Mouse (Mus musculus) layer of hippocampus, adult 9-11 months (tissue): ENCODE measurements around the gene Slc9a3r1.
A peak's percentile ranks its signal among the peaks of the same experiment; 100 is the strongest.

ENCODE experiments used
- DNase-seq: peaks from one replicate; pipeline ENCODE4 v3.0.0; 2022

Gene Slc9a3r1

DNA sequence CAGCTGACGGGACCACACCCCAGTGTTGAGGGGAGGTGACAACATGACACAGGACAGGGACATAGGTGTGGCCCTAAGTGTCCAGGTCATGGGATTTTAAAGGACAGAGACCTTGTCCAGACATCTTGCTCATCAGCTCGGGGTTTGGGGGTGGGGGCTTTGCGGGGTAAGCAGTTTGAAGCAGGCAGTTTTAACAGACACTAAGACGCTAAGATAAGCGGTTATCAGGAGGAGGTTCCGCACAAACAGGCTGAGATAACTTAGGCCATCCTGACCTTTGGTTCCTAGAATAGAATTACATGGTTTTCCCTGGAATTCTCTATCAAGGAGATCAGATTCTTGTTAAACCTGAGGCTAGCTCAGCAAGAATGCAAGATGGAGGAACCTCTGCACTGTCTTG, 31.6 kb downstream of the Slc9a3r1 start:
- DNase-seq: no peak

DNA sequence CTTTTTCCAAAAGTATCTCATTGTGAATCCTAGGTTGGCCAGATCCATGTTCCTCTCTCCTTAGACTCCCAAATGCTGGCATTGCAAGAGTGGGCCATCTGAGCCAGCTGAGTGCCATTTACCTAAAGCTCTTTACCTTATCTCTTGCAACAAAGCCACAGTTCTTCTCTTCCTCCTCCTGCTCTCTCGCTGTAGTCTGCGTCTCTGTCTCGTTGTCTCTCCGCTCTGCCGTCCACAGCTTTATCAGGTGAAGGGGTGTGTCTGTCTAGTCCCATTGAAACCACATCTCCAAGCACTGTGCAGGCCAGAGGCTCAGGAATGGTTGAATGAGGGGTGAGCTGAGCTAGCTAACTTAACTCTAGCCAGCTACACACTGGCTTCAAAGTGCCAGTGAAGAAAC, 32.8 kb downstream of the Slc9a3r1 start:
- DNase-seq: no peak

DNA sequence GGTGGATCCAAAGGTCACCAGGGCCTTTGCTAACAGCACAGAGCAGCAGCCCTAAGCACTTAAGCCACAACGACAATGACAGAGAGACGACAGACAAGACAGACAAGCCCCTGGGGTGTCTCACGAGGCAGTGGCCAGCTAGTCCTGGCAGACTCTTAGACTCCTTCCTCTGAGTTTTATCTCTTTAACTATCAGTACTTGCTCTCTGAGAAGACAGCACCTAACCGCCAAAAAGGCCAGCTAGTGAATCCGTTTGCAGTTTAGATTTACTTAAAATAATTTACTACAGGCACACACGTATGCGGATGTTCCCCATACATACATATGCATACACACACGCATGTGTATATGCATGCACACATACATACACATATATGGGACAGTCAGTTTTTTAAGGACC, 34.4 kb downstream of the Slc9a3r1 start:
- no peak for DNase-seq

DNA sequence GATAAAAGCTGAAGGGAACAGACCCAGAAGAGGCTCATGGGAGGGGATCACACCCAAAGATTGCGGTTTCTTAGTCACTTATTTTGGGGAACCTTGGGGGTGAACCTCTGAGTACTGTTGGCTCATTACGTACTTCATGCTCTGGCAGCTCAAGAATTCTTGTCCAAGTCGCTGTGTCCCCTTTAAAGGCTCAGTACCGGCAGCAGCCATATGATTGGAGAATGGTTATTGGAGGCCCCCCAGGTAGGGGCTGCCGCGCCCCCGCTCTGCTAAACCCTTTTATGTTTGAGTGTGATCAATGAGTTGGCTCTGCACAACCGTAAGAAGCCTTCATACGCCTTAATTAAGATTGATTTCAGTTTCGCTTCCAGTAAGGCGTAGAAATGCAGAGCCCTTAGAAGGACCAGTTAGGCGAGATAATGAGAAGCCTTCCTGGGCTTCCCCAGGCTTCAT, 35.8 kb downstream of the Slc9a3r1 start:
- no peak for DNase-seq

DNA sequence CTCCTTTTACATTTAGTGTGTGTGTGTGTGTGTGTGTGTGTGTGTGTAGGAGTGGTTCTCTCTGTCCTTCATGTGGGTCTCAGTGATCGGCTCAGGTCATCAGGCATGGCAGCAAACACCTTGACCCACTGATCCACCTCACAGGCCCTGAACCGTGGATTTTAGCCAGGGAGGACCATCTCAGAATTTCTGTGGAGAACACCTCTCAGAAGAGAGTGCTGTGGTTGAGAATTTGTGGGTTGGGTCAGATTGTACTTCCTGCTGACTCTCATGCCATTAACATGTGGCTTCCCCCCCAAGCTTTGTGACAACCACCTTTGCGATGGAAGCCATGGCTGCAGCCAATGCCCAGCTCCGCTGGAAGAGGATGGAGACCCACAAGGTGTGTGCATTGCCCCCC, 37.4 kb downstream of the Slc9a3r1 start:
- DNase-seq: no peak

DNA sequence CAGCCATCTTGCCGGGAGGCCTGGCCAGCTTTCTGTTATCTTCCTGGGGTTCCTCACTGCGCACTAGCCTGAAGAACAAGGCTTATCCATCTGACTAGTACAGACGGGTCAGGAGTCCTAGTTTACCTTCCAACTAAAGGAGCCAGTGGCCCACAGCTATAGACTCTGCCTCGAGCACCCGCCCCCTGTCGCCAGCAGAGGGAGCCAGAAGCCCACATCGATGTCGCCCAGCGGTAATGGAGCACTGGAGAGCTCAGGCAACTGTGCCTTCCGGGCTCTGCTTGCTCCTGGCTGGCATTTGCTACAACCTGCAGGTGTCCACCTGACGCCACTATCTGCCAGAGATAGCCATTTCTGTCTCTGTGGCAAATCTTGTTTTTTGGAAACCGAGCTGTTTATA, 39.2 kb downstream of the Slc9a3r1 start:
- peak; percentile 78 for DNase-seq

DNA sequence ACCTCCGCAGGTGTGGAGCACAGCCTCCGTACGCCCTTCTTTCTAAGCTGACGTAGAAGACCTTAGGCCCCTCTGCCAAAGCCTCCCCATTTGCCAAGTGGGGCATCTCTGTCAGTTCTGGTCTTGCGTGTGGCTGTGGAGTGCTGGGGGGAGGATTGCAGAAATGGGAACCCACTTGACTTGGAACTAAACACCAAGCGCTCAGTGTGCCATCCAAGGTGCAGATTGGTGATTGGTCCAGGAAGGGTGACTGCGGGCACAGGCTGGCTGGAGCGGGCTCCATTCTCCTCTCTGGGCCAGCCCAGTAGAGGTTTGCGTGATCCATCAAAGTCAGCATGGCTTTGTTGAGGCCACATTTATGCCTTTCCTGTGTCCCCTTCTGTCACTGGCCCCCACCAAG, 39.6 kb downstream of the Slc9a3r1 start:
- DNase-seq: no peak

DNA sequence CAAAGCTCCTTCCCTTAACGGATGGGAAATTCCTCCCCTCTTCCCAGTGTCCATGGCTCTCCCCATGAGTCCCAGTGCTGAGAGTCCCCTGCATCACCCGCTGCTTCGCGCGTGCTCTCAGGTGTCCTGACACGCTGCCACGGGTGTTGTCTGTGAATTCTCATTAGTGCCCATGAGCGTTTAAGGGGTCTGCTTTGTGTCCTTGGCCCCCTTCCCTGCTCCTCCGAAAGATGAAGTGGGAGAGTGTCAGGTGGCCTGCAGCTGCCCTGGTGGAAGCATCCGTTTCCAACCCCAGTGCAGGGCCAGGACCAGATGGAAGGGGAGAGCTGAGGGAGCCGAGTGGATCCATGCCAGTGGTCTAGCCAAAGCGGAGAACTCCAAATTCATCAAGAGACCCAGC, 45.0 kb downstream of the Slc9a3r1 start:
- no peak for DNase-seq

DNA sequence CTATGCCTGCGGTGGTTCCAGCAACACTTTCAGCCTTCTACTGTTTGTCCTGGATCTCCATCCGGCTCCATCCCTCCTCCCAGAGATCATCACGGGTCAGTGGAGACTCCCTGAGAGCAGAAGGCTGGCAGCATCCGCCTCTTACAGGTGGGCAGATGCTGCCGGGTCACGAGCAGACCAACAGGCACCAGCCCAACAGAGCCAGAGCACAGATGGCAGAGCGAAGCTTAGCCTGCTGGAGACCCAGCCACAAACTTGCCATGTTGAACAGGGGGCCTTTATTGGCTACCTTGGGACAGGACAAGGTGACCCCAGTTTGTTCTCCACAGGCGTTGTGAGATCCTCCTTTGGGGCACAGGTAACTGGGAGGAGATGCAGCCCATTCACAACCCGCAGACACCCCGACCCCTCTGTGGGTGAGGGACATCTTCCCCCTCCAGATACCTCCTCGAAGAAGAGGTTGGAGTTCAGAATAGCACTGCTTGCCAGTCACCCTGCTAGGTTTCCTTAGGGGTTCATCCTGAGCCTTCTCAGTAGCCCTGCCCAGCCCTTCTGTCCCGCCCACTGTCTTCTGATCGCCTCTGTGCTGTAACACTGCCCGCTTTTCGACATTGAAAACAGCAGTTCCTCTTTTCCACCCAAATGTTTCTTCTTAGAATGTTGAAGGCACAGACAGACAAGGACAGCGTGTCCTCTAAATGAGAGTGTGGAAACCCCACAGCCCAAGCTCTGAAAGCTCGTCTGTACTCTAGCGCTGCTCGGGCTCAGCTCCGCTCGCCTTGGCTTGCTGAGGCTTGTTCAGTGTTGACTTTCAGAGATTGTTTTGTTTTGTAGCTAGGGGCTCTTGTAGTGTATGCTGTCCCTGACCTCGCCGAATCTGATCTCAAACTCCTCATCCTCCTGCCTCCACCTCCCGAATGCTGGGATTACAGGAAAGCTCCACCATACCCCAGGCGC, 45.9 kb downstream of the Slc9a3r1 start:
- no peak for DNase-seq

DNA sequence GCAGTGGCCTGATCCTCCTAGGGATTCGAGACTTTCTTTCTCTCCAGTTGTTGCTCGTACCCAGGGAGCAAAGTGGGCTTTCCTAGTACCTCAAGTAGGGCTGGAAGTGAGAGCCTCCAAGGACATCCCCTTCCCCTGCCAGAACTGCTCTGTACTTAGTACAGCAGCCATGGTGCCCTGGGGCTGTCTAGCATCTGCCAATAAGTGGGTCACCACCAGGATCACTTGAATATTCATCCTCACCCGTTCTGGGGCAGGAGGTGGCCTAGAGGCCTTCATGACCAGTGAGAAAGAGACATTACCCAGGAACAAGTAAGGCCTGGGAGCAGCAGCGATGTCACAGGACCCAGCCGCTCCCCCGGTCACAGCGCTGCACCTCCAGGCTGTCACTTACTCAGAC, 46.8 kb downstream of the Slc9a3r1 start:
- DNase-seq: no peak

DNA sequence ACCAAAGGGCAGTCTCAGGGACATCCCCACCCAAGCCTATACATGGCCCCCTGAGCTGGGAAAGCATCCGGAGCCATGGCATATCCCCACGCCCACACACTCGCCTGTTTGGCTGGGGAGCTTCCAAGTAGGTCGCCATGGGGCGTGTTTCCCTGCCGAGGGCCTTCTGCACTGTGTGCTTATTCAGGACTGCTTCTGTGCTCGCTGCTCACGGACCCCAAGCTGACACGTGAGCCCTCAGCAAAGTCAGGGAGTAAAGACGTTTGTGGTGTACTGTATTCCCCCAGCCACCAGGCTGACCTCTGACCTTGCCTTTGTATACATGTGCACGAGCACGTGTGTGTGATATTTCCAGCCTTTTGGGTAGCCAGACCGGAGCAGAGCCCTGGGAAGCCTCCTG, 49.0 kb downstream of the Slc9a3r1 start:
- no peak for DNase-seq

DNA sequence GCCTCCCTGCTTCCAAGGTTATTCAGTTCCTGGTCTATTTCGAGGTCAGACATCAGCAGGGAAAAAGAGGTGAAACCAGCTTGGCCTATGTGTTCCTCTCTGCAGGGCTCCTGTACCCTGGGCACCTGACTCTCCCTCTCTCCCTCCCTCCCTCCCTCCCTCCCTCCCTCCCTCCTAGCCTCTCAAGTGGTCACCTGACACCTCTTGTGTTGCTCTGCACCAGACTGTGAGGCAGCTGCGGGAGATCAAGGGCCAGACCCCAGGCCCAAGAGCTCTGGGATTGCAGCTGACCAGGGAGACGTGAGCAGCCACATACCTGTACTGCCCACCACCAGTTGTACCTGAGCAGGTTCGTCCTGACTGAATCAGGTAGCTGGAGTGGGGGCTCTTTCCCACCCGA, 52.0 kb downstream of the Slc9a3r1 start:
- no peak for DNase-seq

DNA sequence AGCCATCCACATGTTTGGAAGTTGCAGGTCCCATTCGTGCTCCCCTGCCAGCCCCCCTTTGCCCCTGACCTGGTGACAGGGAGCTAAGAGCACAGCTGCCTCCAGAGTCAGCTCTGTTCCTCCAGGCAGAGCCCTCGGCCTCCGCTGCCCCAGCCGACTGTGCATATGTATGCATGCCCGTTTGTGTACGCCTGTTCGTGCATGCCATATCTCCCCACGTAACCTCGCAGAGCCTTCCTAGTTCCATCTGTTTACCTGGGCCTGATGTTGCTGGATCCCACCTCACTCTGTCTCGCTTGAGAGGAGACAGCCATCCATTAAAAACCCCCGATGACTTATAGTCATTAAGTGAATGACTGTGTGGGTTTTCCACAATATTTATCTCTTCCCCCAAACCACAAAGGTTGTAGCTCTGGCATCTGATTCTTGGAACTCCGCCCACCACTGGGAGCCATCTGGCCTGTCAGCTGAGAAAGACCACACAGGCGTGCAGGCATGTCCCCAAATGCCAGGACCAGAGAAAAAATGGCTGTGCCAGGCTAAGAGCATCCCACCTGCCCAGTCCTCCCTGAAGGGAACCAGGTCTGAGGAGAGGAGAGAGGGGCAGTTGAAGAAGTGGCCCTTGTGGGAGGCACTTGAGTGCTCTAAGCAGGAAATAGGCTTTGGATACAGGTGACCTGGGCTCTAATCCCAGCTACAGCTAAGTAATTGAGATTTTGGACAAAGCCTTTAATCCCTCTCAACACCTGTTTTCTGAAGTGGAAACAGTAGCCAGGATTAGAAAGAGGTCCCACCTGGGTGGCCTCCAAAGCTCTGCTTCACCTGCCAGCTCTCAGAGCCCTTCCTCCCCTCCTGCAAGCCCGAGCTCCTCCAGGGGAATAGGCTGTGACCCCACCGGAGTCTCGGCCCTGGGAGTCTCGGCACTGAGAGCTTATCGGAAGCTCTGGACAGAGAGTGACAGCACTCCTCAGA, 54.6 kb downstream of the Slc9a3r1 start:
- no peak for DNase-seq

DNA sequence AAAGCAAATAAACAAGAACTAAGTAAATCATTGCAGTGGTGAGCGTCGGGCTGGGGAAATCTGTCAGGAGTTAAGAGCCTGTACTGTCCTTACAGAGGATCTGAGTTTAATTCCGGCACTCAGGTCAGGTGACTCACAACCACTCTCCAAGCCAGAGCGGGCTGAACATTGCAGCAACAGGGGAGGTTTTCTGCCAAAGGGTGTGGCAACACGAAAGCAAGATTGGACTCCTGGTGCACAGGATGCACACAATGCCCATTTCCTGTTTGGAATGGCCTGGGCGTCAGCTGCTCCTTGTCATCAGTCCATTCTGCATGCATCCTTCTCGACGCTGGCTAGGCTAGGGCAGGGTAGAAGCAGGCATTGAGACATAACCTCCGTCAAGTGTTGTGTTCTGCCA, 56.1 kb downstream of the Slc9a3r1 start:
- no peak for DNase-seq

DNA sequence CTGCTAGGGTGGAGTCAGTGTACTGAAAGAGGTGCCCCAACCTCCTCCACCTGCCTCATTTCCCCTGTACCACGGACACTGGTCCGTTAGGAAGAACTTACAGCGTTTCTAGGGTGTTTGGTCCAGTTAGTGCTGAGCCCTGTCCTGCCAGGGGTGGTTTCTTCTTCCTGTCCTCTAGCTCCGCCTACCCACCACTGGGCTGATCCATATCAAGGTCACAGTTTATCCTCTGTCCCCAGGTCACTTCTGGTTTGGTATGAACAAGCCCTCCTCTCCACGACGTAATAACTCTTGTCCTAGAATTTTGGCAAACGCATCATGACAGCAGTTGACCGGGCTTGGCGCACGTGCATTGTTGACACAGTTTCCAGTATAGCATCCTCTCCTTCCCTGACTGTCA, 56.5 kb downstream of the Slc9a3r1 start:
- DNase-seq: no peak

DNA sequence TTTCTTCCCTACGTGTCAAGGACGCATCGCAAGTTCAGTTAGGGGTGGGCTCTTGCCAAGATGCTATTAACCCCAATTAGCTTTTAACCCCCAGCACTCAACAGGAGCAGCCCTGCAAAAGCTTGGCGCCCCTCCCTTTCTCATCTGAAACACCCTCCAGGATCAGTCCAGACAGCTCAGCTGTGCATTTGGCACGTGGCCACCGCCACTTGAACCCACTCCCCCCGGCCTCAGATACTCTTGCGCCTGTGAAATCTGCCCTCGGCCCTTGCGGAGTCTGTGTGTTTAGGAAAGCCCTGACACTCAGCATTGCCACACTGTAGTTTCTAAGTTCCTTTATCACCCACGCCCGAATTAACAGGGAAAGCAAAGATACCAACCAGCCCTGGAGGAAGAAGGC, 58.9 kb downstream of the Slc9a3r1 start:
- no peak for DNase-seq

DNA sequence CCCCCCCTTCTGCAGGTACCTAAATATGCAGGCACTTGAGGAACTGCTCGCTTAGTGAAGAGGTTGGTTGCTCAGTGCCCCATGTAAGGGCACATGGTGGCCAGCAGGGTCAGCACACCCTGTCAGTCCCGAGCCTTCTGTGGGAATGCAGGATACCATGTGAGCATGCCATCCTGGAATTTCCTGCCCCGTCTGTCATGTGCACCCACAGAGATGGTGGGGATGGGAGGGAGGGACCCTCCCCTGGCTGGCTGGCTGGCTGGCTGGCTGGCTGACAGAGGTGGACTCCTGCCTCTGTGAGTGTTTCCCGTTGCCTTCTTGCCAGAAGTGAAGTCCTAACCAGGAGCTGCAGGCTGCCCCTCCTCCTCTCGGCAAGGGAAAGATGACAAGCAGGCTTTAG, 59.4 kb downstream of the Slc9a3r1 start:
- DNase-seq: no peak

DNA sequence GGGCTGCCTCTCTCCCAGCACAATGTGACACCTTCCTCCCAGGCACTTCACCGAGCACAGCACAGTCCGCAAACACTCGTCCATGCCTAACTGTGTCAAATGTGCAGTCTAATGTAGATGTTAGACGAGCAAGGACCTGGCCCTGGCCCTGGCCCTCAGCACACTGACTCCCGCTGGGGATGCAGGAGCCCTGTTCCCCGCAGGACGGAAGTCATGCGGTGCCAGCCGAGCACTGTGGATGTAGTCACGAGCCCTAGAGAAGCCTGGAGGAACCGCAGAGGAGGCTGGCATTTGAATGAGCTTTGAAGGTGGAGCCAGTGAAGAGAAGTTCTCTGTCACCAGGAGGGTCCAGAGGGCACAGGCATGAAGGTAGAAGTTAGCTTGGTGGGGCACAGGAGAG, 60.3 kb downstream of the Slc9a3r1 start:
- no peak for DNase-seq

DNA sequence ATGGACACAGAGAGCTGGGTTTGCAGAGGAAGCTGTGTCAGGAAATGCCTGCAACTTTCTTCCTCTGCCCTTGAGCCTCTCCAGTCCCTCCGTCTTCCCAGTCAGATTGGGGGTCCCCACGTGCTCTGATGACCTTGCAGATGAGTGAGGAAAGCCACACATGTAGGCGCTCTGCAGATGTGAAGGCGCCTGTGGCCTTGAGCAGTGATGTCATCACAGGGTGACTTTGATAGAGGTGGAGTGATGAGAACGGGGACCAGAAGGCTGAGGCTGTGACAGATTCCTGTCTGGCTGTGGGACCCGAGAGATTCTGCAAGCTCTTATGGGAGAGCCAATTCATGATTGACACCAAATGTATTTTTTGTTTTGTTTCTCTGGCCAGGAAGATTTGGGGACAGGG, 60.7 kb downstream of the Slc9a3r1 start:
- no peak for DNase-seq

DNA sequence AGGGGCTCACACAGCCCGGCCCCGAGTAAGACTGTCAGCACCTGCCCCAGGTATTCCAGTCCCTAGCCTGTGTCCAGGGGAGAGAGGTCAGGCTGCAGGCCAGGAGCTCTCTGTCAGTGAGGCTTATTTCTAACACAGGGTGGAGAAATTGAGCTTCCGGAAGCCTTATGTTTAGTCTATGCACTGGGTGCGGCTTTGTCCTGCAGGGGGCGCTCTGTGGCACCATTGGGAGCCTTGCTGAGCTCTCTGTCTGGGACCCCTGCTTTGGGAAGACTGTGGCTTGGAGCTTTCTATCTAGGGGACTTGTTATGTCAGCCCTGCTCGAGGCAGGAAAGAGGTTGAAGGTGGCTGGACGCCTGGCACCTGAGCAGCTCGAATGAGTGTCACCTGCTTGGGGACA, 61.7 kb downstream of the Slc9a3r1 start:
- DNase-seq: peak; percentile 39

DNA sequence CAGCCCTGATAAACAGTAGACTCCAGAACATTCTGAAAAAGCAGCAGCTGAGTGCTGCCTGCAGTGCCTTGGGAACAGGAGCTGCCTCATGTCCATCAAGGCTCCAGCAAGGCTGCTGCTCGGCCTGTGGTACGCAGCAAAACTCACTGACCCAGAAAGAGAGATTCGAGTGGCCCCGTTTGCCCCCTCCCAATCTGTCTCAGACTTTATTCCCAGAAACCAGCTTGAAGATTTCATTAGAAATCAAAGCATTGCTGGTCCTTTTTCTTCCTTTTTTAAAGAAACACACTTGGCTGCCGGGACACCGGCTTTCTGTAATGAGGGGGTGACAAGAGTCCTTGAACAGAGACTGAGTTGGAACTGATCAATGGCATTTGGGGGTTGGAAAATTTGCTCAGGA, 62.2 kb downstream of the Slc9a3r1 start:
- peak; percentile 28 for DNase-seq

DNA sequence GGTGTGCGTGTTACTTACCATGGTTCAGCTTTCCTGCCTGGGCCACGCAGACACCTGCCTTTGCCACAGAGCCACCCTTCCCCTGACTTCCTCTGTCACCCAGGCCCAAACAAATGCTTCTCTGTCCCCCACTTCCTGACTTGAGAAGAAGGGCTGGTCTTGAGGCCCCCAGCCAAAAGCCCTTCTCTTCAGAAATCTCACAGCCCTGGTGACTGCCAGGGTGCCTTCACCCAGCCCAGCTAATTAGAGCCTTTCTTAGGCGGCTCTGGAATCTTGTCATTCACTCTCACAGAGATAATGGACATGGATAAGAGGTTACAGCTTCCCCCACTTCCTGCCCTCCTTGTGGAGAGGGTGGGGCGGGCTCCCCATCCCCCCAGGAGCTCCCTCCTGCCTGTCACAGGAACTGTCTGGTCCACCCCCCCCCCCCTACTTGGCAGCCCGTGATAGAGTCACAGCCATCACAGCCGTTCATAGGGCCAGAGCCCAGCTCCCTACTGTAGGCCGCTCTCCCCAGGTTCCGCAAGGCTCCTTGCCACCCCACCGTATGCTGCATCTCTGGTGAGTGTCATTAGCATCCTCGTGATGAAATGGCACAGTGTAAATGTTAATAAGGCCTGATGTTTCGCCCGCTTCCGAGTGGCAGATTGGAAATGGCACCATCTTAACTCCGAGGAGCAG, 63.8 kb downstream of the Slc9a3r1 start:
- DNase-seq: no peak

DNA sequence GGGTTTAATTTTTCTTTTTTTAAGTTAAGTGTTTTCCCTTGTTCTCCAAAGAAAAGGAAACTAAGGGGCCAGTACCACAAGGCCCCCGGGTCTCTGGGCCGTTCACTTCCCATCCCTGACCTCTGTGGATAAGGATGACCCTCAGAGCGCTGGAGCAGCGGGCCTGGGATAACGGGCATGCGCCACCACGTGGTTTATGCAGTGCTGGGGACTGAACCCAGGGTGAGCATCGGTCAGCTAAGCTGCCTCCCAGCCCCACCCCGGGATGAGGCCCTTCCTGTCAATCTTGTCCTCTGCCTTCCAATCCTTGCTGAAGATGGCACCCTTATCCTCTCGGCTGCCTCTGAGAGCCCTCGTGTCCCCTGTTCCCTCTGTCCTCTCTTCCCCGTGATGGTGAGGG, 64.5 kb downstream of the Slc9a3r1 start:
- DNase-seq: no peak
